In the genomic region with DNA sequence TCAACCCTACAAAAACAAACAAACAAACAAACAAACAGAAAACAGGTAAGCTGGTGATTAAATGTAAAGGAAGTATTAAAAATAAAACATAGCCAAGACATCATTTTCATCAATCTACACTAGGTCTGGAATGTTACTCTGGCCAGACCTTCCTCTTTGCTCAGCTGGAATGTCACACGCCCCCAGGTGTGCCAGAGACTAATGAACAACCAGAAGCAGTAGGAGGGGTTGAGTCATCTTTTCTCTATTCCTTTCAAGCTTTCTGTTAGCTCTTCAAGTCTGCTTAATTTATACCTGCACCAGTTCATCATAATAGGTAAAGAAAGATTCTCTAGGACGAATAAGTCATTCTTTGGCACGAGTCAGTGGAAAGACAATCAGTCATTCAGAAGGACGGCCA, we compare ENCODE assay signal across 8 mouse cellular contexts. TPM values are rescaled to one million over a fixed set of nuclear protein-coding genes. Genes with fewer than 3 reads are reported as not detected.
DNase-seq lines count a peak whose midpoint lies in the region; ATAC-seq and TF ChIP-seq lines count a peak whose summit lies in the region.

No protein-coding gene starts in this region.

- no peaks in the 10 kb centered on the region for H3K27me3 ChIP-seq in lung, embryonic 15.5 days
- no peaks in the 10 kb centered on the region for H3K27me3 ChIP-seq in embryonic facial prominence, embryonic 13.5 days
- no peaks in the 10 kb centered on the region for H3K27me3 ChIP-seq in intestine, postnatal 0 days (replicated peaks; ENCODE audit: control insufficient read depth, insufficient read depth, low read length)

- no peak for DNase-seq in lung, adult 18-20 months
- no peak for DNase-seq in gastrocnemius, postnatal 4 days (ENCODE audit: low spot score in 2 of 2)
- DNase-seq in layer of hippocampus, adult 8-10 months (ENCODE audit: low spot score in 2 of 2) = no peak
- no peak for DNase-seq in spleen, postnatal 14 days (ENCODE audit: low spot score in 2 of 2)

- peak overlapping the region; percentile 15; the same call in 1 of the 2 replicates for H3K27ac ChIP-seq in lung, embryonic 15.5 days
- H3K27ac ChIP-seq in embryonic facial prominence, embryonic 13.5 days = peak overlapping the region; percentile 77; the same call in 1 of the 2 replicates
- peak overlapping the region; percentile 96 for H3K27ac ChIP-seq in intestine, postnatal 0 days (ENCODE audit: low read depth, low read length)
- H3K27ac ChIP-seq in olfactory bulb, adult 2 months (ENCODE audit: insufficient read depth, low read depth, low read length) = no peak overlapping the region

- H3K4me3 ChIP-seq in lung, embryonic 15.5 days = peak overlapping the region; percentile 67
- peak overlapping the region; percentile 77 for H3K4me3 ChIP-seq in embryonic facial prominence, embryonic 13.5 days
- H3K4me3 ChIP-seq in intestine, postnatal 0 days (ENCODE audit: low read depth, low read length) = peak overlapping the region; percentile 92
- H3K4me3 ChIP-seq in olfactory bulb, adult 2 months (ENCODE audit: insufficient read depth, low read depth, low read length) = peak overlapping the region; percentile 66

- H3K9ac ChIP-seq in lung, embryonic 15.5 days = peak overlapping the region; percentile 73
- peak overlapping the region; percentile 91 for H3K9ac ChIP-seq in embryonic facial prominence, embryonic 13.5 days
- H3K9ac ChIP-seq in intestine, postnatal 0 days (ENCODE audit: low read depth, low read length) = peak overlapping the region; percentile 88

- H3K4me2 ChIP-seq in lung, embryonic 15.5 days = peak overlapping the region; percentile 66
- peak overlapping the region; percentile 69 for H3K4me2 ChIP-seq in embryonic facial prominence, embryonic 13.5 days
- peak overlapping the region; percentile 79 for H3K4me2 ChIP-seq in intestine, postnatal 0 days (replicated peaks; ENCODE audit: low read depth)

- TF ChIP-seq CTCF in intestine, postnatal 0 days (IDR thresholded peaks at IDR 0.05; ENCODE audit: low read depth) = no peak
- no peak for TF ChIP-seq CTCF in olfactory bulb, adult 2 months (IDR thresholded peaks at IDR 0.05; ENCODE audit: insufficient read depth, low read depth, low read length)

- peaks cover 7% of the 10 kb centered on the region; the same call in 1 of the 2 replicates for H3K4me1 ChIP-seq in lung, embryonic 15.5 days
- H3K4me1 ChIP-seq in embryonic facial prominence, embryonic 13.5 days = peaks cover 10% of the 10 kb centered on the region
- no peaks in the 10 kb centered on the region for H3K4me1 ChIP-seq in intestine, postnatal 0 days (replicated peaks; ENCODE audit: control insufficient read depth, insufficient read depth, low read length)
- H3K4me1 ChIP-seq in olfactory bulb, adult 2 months (ENCODE audit: control insufficient read depth, insufficient read depth, low read length) = no peaks in the 10 kb centered on the region

- peaks cover 24% of the 10 kb centered on the region for H3K36me3 ChIP-seq in lung, embryonic 15.5 days
- peaks cover 24% of the 10 kb centered on the region for H3K36me3 ChIP-seq in embryonic facial prominence, embryonic 13.5 days
- peaks cover 21% of the 10 kb centered on the region for H3K36me3 ChIP-seq in intestine, postnatal 0 days (ENCODE audit: control insufficient read depth, insufficient read depth)

- TF ChIP-seq POLR2A in olfactory bulb, adult 2 months (IDR thresholded peaks at IDR 0.05; ENCODE audit: insufficient read depth, low read depth, low read length) = no peak

- no peaks in the 10 kb centered on the region for H3K9me3 ChIP-seq in lung, embryonic 15.5 days
- H3K9me3 ChIP-seq in embryonic facial prominence, embryonic 13.5 days = no peaks in the 10 kb centered on the region
- H3K9me3 ChIP-seq in intestine, postnatal 0 days (ENCODE audit: control insufficient read depth) = no peaks in the 10 kb centered on the region

- ATAC-seq in lung, embryonic 15.5 days (ENCODE audit: borderline replicate concordance, extremely low read depth, low FRiP score, low TSS enrichment) = no peak
- ATAC-seq in embryonic facial prominence, embryonic 13.5 days (ENCODE audit: insufficient number of reproducible peaks, insufficient read depth, low FRiP score, low TSS enrichment, low read depth) = no peak
- ATAC-seq in intestine, postnatal 0 days = no peak

- WGBS in lung, embryonic 15.5 days = 17% methylated on average over 4 of the region's 4 CpGs
- 25% methylated on average over 4 of the region's 4 CpGs for WGBS in embryonic facial prominence, embryonic 13.5 days
- 18% methylated on average over 4 of the region's 4 CpGs for WGBS in intestine, postnatal 0 days
- 23% methylated on average over 4 of the region's 4 CpGs for WGBS in olfactory bulb, adult 2 months

RNA-seq across cellular contexts. Expression of a gene that starts 1.0 kb away (rescaled TPM):
- 128 and 136 TPM in 2 replicates for polyA plus RNA-seq in lung, embryonic 15.5 days (2015; fragmentation: Nextera tagmentation; extraction: Ambion mirVana)
- 150 and 159 TPM in 2 replicates for polyA plus RNA-seq in embryonic facial prominence, embryonic 13.5 days (2015; fragmentation: Nextera tagmentation; extraction: Ambion mirVana)
- polyA plus RNA-seq in intestine, postnatal 0 days (2015; fragmentation: Nextera tagmentation; extraction: Ambion mirVana) = 312 and 334 TPM in 2 replicates
- polyA plus RNA-seq in olfactory bulb, adult 2 months (2012; ENCODE audit: insufficient read depth, insufficient read length, low replicate concordance, missing spikeins) = 339 TPM in 1 of 2 replicates, not detected in the other
- 10 to 100 TPM; 41.8 to 42.4 TPM for total RNA-seq in gastrocnemius, postnatal 4 days (2021)
- 10 to 100 TPM; 64.8 to 75.6 (median 72.1) TPM for total RNA-seq in layer of hippocampus, adult 8-10 months (2022)

RNA-seq across cellular contexts. Expression of a gene that starts 24.3 kb away (rescaled TPM):
- 0.54 and 0.87 TPM in 2 replicates for polyA plus RNA-seq in lung, embryonic 15.5 days (2015; fragmentation: Nextera tagmentation; extraction: Ambion mirVana)
- 1.9 and 2.1 TPM in 2 replicates for polyA plus RNA-seq in embryonic facial prominence, embryonic 13.5 days (2015; fragmentation: Nextera tagmentation; extraction: Ambion mirVana)
- 0.21 and 0.50 TPM in 2 replicates for polyA plus RNA-seq in intestine, postnatal 0 days (2015; fragmentation: Nextera tagmentation; extraction: Ambion mirVana)
- polyA plus RNA-seq in olfactory bulb, adult 2 months (2012; ENCODE audit: insufficient read depth, insufficient read length, low replicate concordance, missing spikeins) = not detected in 2 replicates
- under 1 TPM; 0.22 to 0.39 TPM for total RNA-seq in gastrocnemius, postnatal 4 days (2021)
- total RNA-seq in layer of hippocampus, adult 8-10 months (2022) = 1 to 10 TPM in 1 of 4 experiments, under 1 TPM in 3; 0.67 to 1.4 (median 0.81) TPM

RNA-seq across cellular contexts. Expression of a gene that starts 33.7 kb away (rescaled TPM):
- 262 and 281 TPM in 2 replicates for polyA plus RNA-seq in lung, embryonic 15.5 days (2015; fragmentation: Nextera tagmentation; extraction: Ambion mirVana)
- 238 and 291 TPM in 2 replicates for polyA plus RNA-seq in embryonic facial prominence, embryonic 13.5 days (2015; fragmentation: Nextera tagmentation; extraction: Ambion mirVana)
- polyA plus RNA-seq in intestine, postnatal 0 days (2015; fragmentation: Nextera tagmentation; extraction: Ambion mirVana) = 213 TPM in 2 replicates
- 516 TPM in 1 of 2 replicates, not detected in the other for polyA plus RNA-seq in olfactory bulb, adult 2 months (2012; ENCODE audit: insufficient read depth, insufficient read length, low replicate concordance, missing spikeins)
- total RNA-seq in gastrocnemius, postnatal 4 days (2021) = 100 to 1,000 TPM; 396 to 440 TPM
- total RNA-seq in layer of hippocampus, adult 8-10 months (2022) = 100 to 1,000 TPM; 336 to 349 (median 340) TPM

RNA-seq across cellular contexts. Expression of a gene that starts 33.7 kb away (rescaled TPM):
- polyA plus RNA-seq in lung, embryonic 15.5 days (2015; fragmentation: Nextera tagmentation; extraction: Ambion mirVana) = 50.2 and 51.1 TPM in 2 replicates
- 68.1 and 69.4 TPM in 2 replicates for polyA plus RNA-seq in embryonic facial prominence, embryonic 13.5 days (2015; fragmentation: Nextera tagmentation; extraction: Ambion mirVana)
- polyA plus RNA-seq in intestine, postnatal 0 days (2015; fragmentation: Nextera tagmentation; extraction: Ambion mirVana) = 22.0 and 23.0 TPM in 2 replicates
- not detected in 2 replicates for polyA plus RNA-seq in olfactory bulb, adult 2 months (2012; ENCODE audit: insufficient read depth, insufficient read length, low replicate concordance, missing spikeins)
- total RNA-seq in gastrocnemius, postnatal 4 days (2021) = 10 to 100 TPM; 47.7 to 51.1 TPM
- 100 to 1,000 TPM in 1 of 4 experiments, 10 to 100 TPM in 3; 73.7 to 101 (median 82.6) TPM for total RNA-seq in layer of hippocampus, adult 8-10 months (2022)

RNA-seq across cellular contexts. Expression of a gene that starts 47.4 kb away (rescaled TPM):
- polyA plus RNA-seq in lung, embryonic 15.5 days (2015; fragmentation: Nextera tagmentation; extraction: Ambion mirVana) = 0.13 TPM in 1 of 2 replicates, not detected in the other
- not detected in 2 replicates for polyA plus RNA-seq in embryonic facial prominence, embryonic 13.5 days (2015; fragmentation: Nextera tagmentation; extraction: Ambion mirVana)
- not detected in 2 replicates for polyA plus RNA-seq in intestine, postnatal 0 days (2015; fragmentation: Nextera tagmentation; extraction: Ambion mirVana)
- not detected in 2 replicates for polyA plus RNA-seq in olfactory bulb, adult 2 months (2012; ENCODE audit: insufficient read depth, insufficient read length, low replicate concordance, missing spikeins)
- 10 to 100 TPM; 33.2 to 39.0 TPM for total RNA-seq in gastrocnemius, postnatal 4 days (2021)
- total RNA-seq in layer of hippocampus, adult 8-10 months (2022) = under 1 TPM in 2 of 4 experiments, not detected in 2; 0.41 to 0.43 TPM
